Mouse (Mus musculus) neural tube, embryonic 14.5 days (tissue): ENCODE measurements around the gene Iqcj. TPM values are rescaled to one million over a fixed set of nuclear protein-coding genes. Genes with fewer than 3 reads are reported as not detected.
A peak's percentile ranks its signal among the peaks of the same experiment; 100 is the strongest.

ENCODE experiments used
- ATAC-seq: fragments of 200-750 bp; cut with Nextera tagmentation; 2 replicates; pipeline ENCODE4 v1.8.0; 2017; ENCODE audit warnings: low read depth, mild to moderate bottlenecking, moderate TSS enrichment, moderate library complexity
- H3K27ac ChIP-seq: fragments of 300-500 bp; sonication (generic); 2 replicates; pipeline ENCODE4 v1.5.1; 2014; ENCODE audit warnings: low read depth, mild to moderate bottlenecking, control low read depth, low read length, moderate library complexity, mixed read lengths
- H3K27me3 ChIP-seq: fragments of 300-500 bp; sonication (generic); 2 replicates; pipeline ENCODE4 v1.6.1; 2014; ENCODE audit warnings: low read length; ENCODE audit not compliant: control insufficient read depth, insufficient read depth
- H3K36me3 ChIP-seq: fragments of 300-500 bp; sonication (generic); 2 replicates; pipeline ENCODE4 v1.6.1; 2014; ENCODE audit warnings: low read length, mixed read lengths; ENCODE audit not compliant: control insufficient read depth, insufficient read depth
- H3K4me1 ChIP-seq: fragments of 300-500 bp; sonication (generic); 2 replicates; pipeline ENCODE4 v1.6.1; 2014; ENCODE audit warnings: low read length; ENCODE audit not compliant: control insufficient read depth, insufficient read depth
- H3K4me2 ChIP-seq: fragments of 300-500 bp; sonication (generic); 2 replicates; pipeline ENCODE4 v1.6.1; 2014; ENCODE audit warnings: mild to moderate bottlenecking, low read depth, low read length, control low read depth
- H3K4me3 ChIP-seq: fragments of 300-500 bp; sonication (generic); 2 replicates; pipeline ENCODE4 v1.5.1; 2014; ENCODE audit warnings: low read depth, low read length, control low read depth, mixed read lengths
- H3K9ac ChIP-seq: fragments of 300-500 bp; sonication (generic); replicated peaks from 2 replicates; pipeline ENCODE4 v1.6.1; 2014; ENCODE audit warnings: low read depth, mild to moderate bottlenecking, control low read depth, low read length, mixed read lengths
- H3K9me3 ChIP-seq: fragments of 300-500 bp; sonication (generic); 2 replicates; pipeline ENCODE4 v1.6.1; 2016; ENCODE audit warnings: low read length; ENCODE audit not compliant: control insufficient read depth
- WGBS: fragments of 180-500 bp; shearing (Covaris S2); extraction: QIAGEN DNeasy Blood & Tissue Kit; methylation state at CpG from one replicate; pipeline ENCODE4 v1.1.7; 2014; 5-methylcytosine and 5-hydroxymethylcytosine counted together
- polyA plus RNA-seq: library from polyadenylated mRNA; unstranded; fragments of >200 nt; fragmentation: Nextera tagmentation; extraction: Ambion mirVana; gene quantifications from 2 replicates; pipeline ENCODE4 v1.2.1, GENCODE M21; 2014

The Iqcj gene
- polyA plus RNA-seq, 1 experiment from 2014 or later: 1.9 TPM

DNA sequence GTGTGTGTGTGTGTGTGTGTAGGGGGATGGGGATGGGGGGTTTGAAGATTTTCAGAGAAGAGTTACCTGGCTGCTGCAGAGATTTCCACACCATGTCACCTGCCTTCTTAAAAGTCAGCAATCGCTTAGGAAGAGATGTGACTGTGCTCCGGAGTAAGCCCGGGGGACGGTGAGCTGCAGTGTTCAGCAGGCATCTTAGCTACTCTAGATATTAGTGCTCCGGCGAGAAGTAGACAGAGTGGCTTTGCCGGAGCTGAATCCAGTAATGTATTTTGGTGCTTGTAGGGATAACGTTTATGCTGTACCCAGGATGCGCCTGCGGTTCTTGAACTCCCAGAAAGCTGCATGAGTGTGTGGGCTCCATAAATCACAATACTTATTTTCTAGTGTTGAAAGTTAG, 748 bp downstream of the Iqcj start:
- Histone ChIP-seq H3K27me3 (no peaks in the 10 kb centered on the region), H3K4me1 (peaks cover 10% of the 10 kb centered on the region), H3K4me3 (peak overlapping the region; percentile 18), H3K4me2 (peak overlapping the region; percentile 42), H3K36me3 (no peaks in the 10 kb centered on the region), H3K27ac (peak overlapping the region; percentile 16; the same call in 1 of the 2 replicates), H3K9ac (no peak overlapping the region), H3K9me3 (no peaks in the 10 kb centered on the region)
- peak; percentile 71; the same call in 1 of the 2 replicates for ATAC-seq
- 52% methylated on average over 10 of the region's 10 CpGs for WGBS

DNA sequence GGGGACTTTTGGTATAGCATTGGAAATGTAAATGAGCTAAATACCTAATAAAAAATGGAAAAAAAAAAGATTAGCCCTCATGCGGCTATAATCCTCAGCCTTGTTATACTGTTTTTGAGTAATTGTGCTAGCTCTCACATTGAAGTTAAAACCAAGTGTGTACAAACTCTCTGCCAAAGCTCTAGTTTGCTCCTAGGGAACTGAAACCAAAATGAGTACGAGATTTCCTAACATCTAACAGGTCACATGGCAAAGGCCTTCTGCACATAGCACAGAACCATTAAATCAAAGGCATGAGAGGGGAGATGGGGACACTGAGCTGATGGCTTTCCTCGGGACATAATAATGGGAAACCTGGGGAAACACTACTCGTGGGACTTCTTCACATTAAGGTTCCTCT, 10.5 kb downstream of the Iqcj start:
- no peaks in the 10 kb centered on the region for H3K27me3 ChIP-seq
- ATAC-seq: no peak
- no peak overlapping the region for H3K4me3 ChIP-seq
- H3K9me3 ChIP-seq: no peaks in the 10 kb centered on the region
- no peaks in the 10 kb centered on the region for H3K36me3 ChIP-seq
- H3K9ac ChIP-seq: no peak overlapping the region
- no peak overlapping the region for H3K4me2 ChIP-seq
- H3K4me1 ChIP-seq: no peaks in the 10 kb centered on the region
- 77% methylated on average over 4 of the region's 4 CpGs for WGBS
- no peak overlapping the region for H3K27ac ChIP-seq

DNA sequence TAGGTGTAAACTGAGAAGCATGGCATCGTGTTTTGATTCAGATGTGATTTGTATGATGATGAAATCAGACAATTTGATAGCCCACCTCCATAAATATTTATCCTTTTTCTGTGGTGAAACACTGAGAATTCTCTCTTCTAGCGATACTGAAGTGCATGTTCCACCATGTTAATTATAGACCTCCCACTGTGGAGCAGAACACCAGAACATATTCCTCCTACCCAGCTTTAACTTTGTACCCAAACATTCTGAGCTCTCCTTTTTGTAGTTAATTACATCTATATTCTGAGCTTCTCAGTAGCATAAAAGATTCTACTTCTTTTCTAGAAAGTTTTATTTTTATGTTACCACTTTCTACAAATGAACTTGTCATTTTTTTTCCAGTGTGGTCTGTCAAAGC, 16.6 kb downstream of the Iqcj start:
- no peak overlapping the region for H3K9ac ChIP-seq
- H3K36me3 ChIP-seq: no peaks in the 10 kb centered on the region
- H3K4me1 ChIP-seq: no peaks in the 10 kb centered on the region
- H3K4me3 ChIP-seq: no peak overlapping the region
- H3K9me3 ChIP-seq: no peaks in the 10 kb centered on the region
- no peaks in the 10 kb centered on the region for H3K27me3 ChIP-seq
- H3K27ac ChIP-seq: no peak overlapping the region
- 84% methylated on average over 2 of the region's 2 CpGs for WGBS
- H3K4me2 ChIP-seq: no peak overlapping the region
- ATAC-seq: no peak

DNA sequence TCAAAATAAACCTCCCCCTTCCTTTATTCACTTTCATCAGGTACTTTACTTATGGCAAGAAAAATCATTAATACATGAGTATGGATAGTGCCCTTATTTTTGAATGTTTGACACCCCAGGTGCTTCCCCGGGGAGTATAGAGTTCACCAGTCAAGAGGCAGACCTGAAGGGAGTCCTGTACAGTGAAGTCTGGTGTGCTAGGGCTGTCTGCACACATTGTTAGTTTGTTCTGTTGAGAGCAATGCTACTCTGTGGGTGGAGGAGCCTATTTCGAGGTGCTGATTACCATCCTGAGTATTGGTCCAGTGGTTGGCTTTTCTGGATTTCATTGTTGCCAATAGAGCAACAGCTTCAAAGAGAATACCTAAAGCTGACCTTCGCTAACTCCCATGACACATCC, 26.1 kb downstream of the Iqcj start:
- Histone ChIP-seq H3K36me3 (no peaks in the 10 kb centered on the region), H3K9me3 (no peaks in the 10 kb centered on the region), H3K4me2 (no peak overlapping the region), H3K27ac (no peak overlapping the region), H3K4me1 (no peaks in the 10 kb centered on the region), H3K9ac (no peak overlapping the region), H3K27me3 (no peaks in the 10 kb centered on the region), H3K4me3 (no peak overlapping the region)
- ATAC-seq: no peak
- WGBS: 91% methylated on average over 3 of the region's 3 CpGs

DNA sequence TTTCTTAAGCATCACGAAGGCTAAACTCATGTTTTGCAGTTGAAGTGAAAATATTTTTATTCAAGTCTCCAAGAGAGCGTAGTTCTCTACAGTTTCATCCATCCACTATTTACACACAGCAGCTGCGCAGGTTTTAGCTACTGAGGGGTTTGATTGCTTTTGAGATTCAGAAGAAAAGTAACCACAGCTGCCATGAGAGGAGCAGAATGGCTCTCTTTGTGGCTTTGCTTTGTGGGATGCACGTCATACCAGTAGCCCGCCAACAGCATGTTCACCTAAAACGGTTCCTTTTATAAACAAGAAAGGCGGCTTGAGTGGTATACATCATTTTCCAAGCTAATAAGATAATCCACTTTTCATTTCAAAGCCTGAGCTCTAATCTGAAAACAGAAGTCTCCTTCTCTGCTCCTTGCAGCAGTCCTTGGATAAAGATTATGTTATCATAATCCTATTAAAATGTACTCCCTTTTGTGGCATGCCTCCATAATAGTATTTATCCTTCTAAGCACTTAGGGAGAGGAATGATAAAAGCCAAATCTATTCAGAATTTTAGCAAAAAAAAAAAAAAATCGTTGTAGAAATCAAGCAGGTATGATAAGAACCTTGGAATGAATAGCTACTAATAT, 26.7 kb downstream of the Iqcj start:
- Histone ChIP-seq H3K27ac (no peak overlapping the region), H3K9me3 (no peaks in the 10 kb centered on the region), H3K27me3 (no peaks in the 10 kb centered on the region), H3K4me3 (no peak overlapping the region), H3K36me3 (no peaks in the 10 kb centered on the region), H3K4me1 (no peaks in the 10 kb centered on the region), H3K9ac (no peak overlapping the region), H3K4me2 (no peak overlapping the region)
- ATAC-seq: no peak
- 80% methylated on average over 8 of the region's 8 CpGs for WGBS

DNA sequence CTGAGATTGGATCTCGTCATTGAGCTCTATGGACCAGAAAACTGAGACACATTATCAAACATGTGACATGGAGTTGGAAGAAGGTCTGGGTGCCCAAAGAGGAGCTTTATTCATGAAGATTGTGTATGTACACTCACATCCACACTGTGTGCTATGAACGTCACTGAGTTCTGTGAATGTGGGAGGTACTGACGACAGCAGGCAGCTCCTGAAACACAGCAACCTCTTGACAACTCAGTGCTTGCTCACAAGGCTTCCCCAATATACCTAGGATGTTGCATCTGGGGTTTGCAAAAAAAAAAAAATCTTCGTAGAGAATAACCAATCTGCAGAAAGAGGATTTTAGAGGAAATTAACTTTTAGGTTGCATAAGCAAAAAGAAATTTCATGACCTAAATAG, 31.1 kb downstream of the Iqcj start:
- no peak for ATAC-seq
- no peaks in the 10 kb centered on the region for H3K36me3 ChIP-seq
- H3K9me3 ChIP-seq: no peaks in the 10 kb centered on the region
- WGBS: 82% methylated on average over 4 of the region's 4 CpGs
- no peak overlapping the region for H3K4me2 ChIP-seq
- H3K9ac ChIP-seq: no peak overlapping the region
- no peak overlapping the region for H3K27ac ChIP-seq
- H3K27me3 ChIP-seq: no peaks in the 10 kb centered on the region
- H3K4me1 ChIP-seq: no peaks in the 10 kb centered on the region
- no peak overlapping the region for H3K4me3 ChIP-seq

DNA sequence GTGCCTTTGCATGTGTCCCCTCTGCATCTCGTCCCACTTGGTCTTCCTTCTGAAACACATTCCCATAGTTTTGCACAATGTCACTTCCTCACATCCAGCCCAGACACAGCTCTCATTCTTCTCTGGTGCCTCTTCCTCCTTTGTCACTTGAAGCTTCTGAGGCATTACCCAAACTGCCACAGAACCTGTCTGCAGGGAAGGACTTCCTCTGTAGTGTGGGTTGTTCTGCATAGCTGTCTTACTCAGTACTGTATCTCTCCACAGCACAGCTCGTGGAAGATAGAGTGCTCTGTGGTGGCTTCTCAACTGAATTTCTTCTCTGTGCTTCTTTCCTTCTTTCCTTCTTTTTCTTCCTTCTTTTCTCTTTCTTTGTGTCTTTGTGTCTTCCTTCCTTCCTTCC, 33.4 kb downstream of the Iqcj start:
- no peak overlapping the region for H3K9ac ChIP-seq
- no peak overlapping the region for H3K4me3 ChIP-seq
- ATAC-seq: no peak
- WGBS: 82% methylated on average over 2 of the region's 2 CpGs
- H3K9me3 ChIP-seq: no peaks in the 10 kb centered on the region
- no peak overlapping the region for H3K4me2 ChIP-seq
- H3K36me3 ChIP-seq: no peaks in the 10 kb centered on the region
- no peak overlapping the region for H3K27ac ChIP-seq
- H3K27me3 ChIP-seq: no peaks in the 10 kb centered on the region
- no peaks in the 10 kb centered on the region for H3K4me1 ChIP-seq

DNA sequence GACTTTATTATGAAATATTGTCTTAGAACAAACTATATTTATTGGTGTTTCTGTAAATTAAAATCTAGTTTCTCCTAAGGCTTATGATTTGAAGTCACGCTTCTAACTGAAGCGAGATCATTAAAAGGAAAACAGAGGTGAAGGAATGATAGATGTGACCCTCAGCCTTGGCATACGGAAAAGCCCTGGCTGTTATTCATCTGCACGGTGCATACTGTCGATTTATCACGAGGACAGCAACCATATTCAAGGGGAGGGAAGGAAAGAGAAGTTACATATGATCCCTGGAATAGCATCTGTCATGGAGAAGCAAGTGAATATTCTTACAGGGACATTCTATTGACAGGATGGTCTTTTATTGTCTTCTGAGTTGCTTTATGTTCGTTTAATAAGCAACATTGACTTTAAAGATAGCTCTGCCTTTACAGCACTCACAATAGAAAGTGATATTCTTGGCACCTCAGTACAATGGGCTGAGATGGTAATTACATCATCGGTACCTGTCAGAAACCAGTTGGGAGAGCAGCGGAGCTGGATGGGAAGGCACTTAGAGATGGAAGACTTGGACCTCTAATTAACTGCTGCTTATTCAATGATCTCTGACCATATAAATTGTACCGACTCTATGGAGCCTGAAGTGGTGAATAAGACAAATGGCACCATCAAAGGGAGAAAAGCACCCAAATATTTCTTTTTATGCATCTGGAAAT, 38.6 kb downstream of the Iqcj start:
- Histone ChIP-seq H3K36me3 (no peaks in the 10 kb centered on the region), H3K9ac (no peak overlapping the region), H3K27me3 (no peaks in the 10 kb centered on the region), H3K9me3 (no peaks in the 10 kb centered on the region), H3K4me2 (no peak overlapping the region), H3K4me3 (no peak overlapping the region), H3K4me1 (no peaks in the 10 kb centered on the region), H3K27ac (no peak overlapping the region)
- 65% methylated on average over 10 of the region's 10 CpGs for WGBS
- ATAC-seq: no peak

DNA sequence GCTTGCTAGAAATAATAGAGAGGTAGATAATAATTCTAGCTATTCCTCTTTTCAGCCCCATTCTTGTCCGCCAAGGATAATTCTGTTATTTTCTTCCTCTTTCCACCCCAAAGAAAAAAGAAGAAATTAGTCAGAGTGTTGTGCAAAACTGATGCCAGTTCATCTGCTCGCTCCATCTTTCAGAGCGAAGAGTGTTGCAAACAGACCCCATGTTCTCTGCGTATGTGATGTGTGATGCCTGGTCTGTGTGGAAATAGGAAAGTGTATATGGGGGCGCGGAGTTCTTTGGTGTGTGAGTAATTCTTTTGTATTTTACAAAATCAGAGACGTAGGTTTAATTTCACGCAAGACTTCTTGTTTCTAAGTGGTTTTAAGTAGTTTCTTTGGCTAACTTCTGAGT, 39.2 kb downstream of the Iqcj start:
- Histone ChIP-seq H3K4me1 (no peaks in the 10 kb centered on the region), H3K9ac (no peak overlapping the region), H3K27me3 (no peaks in the 10 kb centered on the region), H3K27ac (no peak overlapping the region), H3K4me3 (no peak overlapping the region), H3K4me2 (no peak overlapping the region), H3K36me3 (no peaks in the 10 kb centered on the region), H3K9me3 (no peaks in the 10 kb centered on the region)
- no peak for ATAC-seq
- WGBS: 80% methylated on average over 8 of the region's 8 CpGs
